Mouse (Mus musculus): ENCODE data around the gene Appl2.

DNA sequence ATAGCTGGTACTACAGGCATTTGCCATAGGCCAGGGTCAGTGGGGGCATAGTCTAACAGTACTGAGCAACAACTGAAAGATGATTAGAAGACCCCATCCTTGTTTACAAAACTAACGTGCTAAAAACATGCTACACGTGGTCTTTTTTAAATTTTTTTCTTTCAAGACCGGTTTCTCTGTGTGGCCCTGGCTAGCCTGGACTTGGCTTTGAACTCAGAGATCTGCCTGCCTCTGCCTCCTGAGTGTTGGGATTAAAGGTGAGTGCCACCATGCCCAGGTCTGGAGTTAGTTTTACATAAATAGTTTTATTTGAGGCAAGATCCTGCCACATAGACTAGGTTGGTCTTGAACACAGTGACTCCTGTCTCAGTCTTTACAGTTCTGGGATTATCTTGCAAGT is 41.4 kb downstream of the Appl2 start:
- no peak for TF ChIP-seq POLR2A (IDR thresholded peaks at IDR 0.05; ENCODE audit: control insufficient read depth, low read depth, low read length)
- no peak for TF ChIP-seq CTCF (IDR thresholded peaks at IDR 0.05; ENCODE audit: control insufficient read depth, insufficient read depth, insufficient replicate concordance, low read depth, low read length)

All from testis, adult 2 months (tissue).